Mouse (Mus musculus) liver, adult 2 months (tissue): ENCODE measurements at regions not wholly inside any gene's neighbourhood (a gene's known extent, or its start where the extent isn't known, plus 50 kb on each side); places are given as distances from the start of the nearest gene placed in this dataset.

Source experiments
- DNase-seq: peaks from one replicate; pipeline ENCODE4 v3.0.0-alpha.2; 2011; ENCODE audit warnings: low read depth, low spot score; ENCODE audit errors: extremely low read depth
- H3K27ac ChIP-seq: fragments of 200-500 bp; replicated peaks from 2 replicates; pipeline ENCODE4 v1.5.1; 2012; ENCODE audit warnings: low read depth, mild to moderate bottlenecking, control low read depth, inconsistent platforms, low read length; ENCODE audit not compliant: insufficient read depth
- H3K27me3 ChIP-seq: fragments of 200-500 bp; 2 replicates; pipeline ENCODE4 v1.6.1; 2012; ENCODE audit warnings: mild to moderate bottlenecking, moderate library complexity, low read length, inconsistent platforms; ENCODE audit not compliant: control insufficient read depth, insufficient read depth
- H3K36me3 ChIP-seq: fragments of 200-500 bp; 2 replicates; pipeline ENCODE4 v1.6.1; 2012; ENCODE audit warnings: low read length, inconsistent platforms; ENCODE audit not compliant: control insufficient read depth, insufficient read depth
- H3K4me1 ChIP-seq: fragments of 200-500 bp; 2 replicates; pipeline ENCODE4 v1.6.1; 2011; ENCODE audit warnings: low read length; ENCODE audit not compliant: control insufficient read depth, insufficient read depth
- H3K4me3 ChIP-seq: fragments of 200-500 bp; 2 replicates; pipeline ENCODE4 v1.5.1; 2011; ENCODE audit warnings: low read depth, mild to moderate bottlenecking, control low read depth, low read length, moderate library complexity; ENCODE audit not compliant: insufficient read depth
- H3K79me2 ChIP-seq: fragments of 200-500 bp; 2 replicates; pipeline ENCODE4 v1.6.1; 2012; ENCODE audit warnings: inconsistent platforms, mild to moderate bottlenecking, low read length, moderate library complexity; ENCODE audit not compliant: control insufficient read depth, insufficient read depth
- H3K9ac ChIP-seq: fragments of 200-500 bp; 2 replicates; pipeline ENCODE4 v1.6.1; 2012; ENCODE audit warnings: low read depth, mild to moderate bottlenecking, control low read depth, inconsistent platforms, low read length
- CTCF ChIP-seq: fragments of 200-500 bp; IDR thresholded peaks from 2 replicates; pipeline ENCODE4 v1.5.1; 2011; ENCODE audit warnings: low read depth, low read length, control low read depth
- POLR2A ChIP-seq: fragments of 200-500 bp; IDR thresholded peaks from 2 replicates; pipeline ENCODE4 v1.6.1; 2011; ENCODE audit warnings: low read length, control low read depth; ENCODE audit not compliant: insufficient read depth; ENCODE audit errors: extremely low read depth
- whole genome bisulfite sequencing: fragments of 180-500 bp; shearing (Covaris S2); methylation state at CpG from one replicate; pipeline ENCODE4 v1.1.7; 2018; 5-methylcytosine and 5-hydroxymethylcytosine counted together

GRCm38 (mm10) chr17:83020576-83020975 is 194.5 kb upstream of the Pkdcc start:
- WGBS: 73% methylated on average over 10 of the region's 10 CpGs
- Histone ChIP-seq H3K36me3 (no peaks in the 10 kb centered on the region), H3K4me1 (no peaks in the 10 kb centered on the region), H3K4me3 (no peak overlapping the region), H3K27ac (no peak overlapping the region), H3K79me2 (no peaks in the 10 kb centered on the region), H3K27me3 (no peaks in the 10 kb centered on the region), H3K9ac (no peak overlapping the region)
- peak; percentile 17 for DNase-seq
- TF ChIP-seq POLR2A (no peak), CTCF (no peak)

- Histone ChIP-seq H3K4me3 (no peak overlapping the region), H3K4me1 (no peaks in the 10 kb centered on the region), H3K79me2 (no peaks in the 10 kb centered on the region), H3K9ac (no peak overlapping the region), H3K27ac (no peak overlapping the region), H3K36me3 (no peaks in the 10 kb centered on the region), H3K27me3 (no peaks in the 10 kb centered on the region)
- TF ChIP-seq POLR2A: no peak
- peak; percentile 68 for TF ChIP-seq CTCF
- peak; percentile 60 for DNase-seq
- WGBS: 11% methylated on average over 5 of the region's 5 CpGs
Measured at GRCm38 (mm10) chr17:83025340-83025816, 189.7 kb upstream of the Pkdcc start.

- Histone ChIP-seq H3K79me2 (no peaks in the 10 kb centered on the region), H3K36me3 (no peaks in the 10 kb centered on the region), H3K27me3 (no peaks in the 10 kb centered on the region), H3K4me3 (no peak overlapping the region), H3K9ac (no peak overlapping the region), H3K27ac (no peak overlapping the region), H3K4me1 (no peaks in the 10 kb centered on the region)
- no peak for DNase-seq
- TF ChIP-seq POLR2A (no peak), CTCF (no peak)
- 76% methylated on average over 6 of the region's 6 CpGs for WGBS
Measured at GRCm38 (mm10) chr17:83034914-83035573, 180.0 kb upstream of the Pkdcc start.

GRCm38 (mm10) chr17:83035574-83035918 is 179.5 kb upstream of the Pkdcc start:
- Histone ChIP-seq H3K9ac (no peak overlapping the region), H3K4me1 (no peaks in the 10 kb centered on the region), H3K27ac (no peak overlapping the region), H3K27me3 (no peaks in the 10 kb centered on the region), H3K36me3 (no peaks in the 10 kb centered on the region), H3K4me3 (no peak overlapping the region), H3K79me2 (no peaks in the 10 kb centered on the region)
- WGBS: 85% methylated on average over 5 of the region's 5 CpGs
- DNase-seq: no peak
- no peak for TF ChIP-seq CTCF
- no peak for TF ChIP-seq POLR2A

GRCm38 (mm10) chr17:83039563-83039962 is 175.5 kb upstream of the Pkdcc start:
- Histone ChIP-seq H3K36me3 (no peaks in the 10 kb centered on the region), H3K9ac (no peak overlapping the region), H3K27ac (no peak overlapping the region), H3K27me3 (no peaks in the 10 kb centered on the region), H3K4me3 (no peak overlapping the region), H3K79me2 (no peaks in the 10 kb centered on the region), H3K4me1 (no peaks in the 10 kb centered on the region)
- no peak for DNase-seq
- 92% methylated on average over 3 of the region's 3 CpGs for WGBS
- TF ChIP-seq POLR2A: no peak
- TF ChIP-seq CTCF: no peak

GRCm38 (mm10) chr17:83044515-83044914 is 170.6 kb upstream of the Pkdcc start:
- Histone ChIP-seq H3K79me2 (no peaks in the 10 kb centered on the region), H3K36me3 (no peaks in the 10 kb centered on the region), H3K4me1 (no peaks in the 10 kb centered on the region), H3K4me3 (no peak overlapping the region), H3K27ac (no peak overlapping the region), H3K9ac (no peak overlapping the region), H3K27me3 (no peaks in the 10 kb centered on the region)
- WGBS: 91% methylated on average over 6 of the region's 6 CpGs
- no peak for TF ChIP-seq POLR2A
- TF ChIP-seq CTCF: no peak
- DNase-seq: no peak
